Mouse (Mus musculus): ENCODE measurements at regions not wholly inside any gene's neighbourhood (a gene's known extent, or its start where the extent isn't known, plus 50 kb on each side); places are given as distances from the start of the nearest gene placed in this dataset.

DNA sequence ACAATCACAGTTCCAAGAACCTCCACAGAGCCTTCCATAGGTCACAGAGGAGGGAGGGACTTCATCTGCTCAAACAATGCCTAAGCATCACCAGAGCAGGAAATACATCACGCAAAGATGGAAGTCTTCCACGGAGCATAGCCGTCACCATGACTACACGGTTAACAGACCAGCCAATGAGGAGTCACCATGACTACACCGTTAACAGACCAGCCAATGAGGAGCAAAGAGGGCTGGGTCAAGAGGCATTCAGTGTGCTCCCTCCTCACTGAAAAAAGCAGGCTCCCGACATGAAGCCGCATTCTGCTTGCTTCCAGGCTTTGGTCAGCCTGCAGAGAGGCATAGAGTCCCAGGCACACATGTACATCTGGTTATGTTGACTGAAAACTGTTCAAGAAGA is 128.5 kb downstream of the Mis18a start:
- H3K27me3 ChIP-seq: no peaks in the 10 kb centered on the region
- ATAC-seq (ENCODE audit: low FRiP score): no peak
- H3K9me3 ChIP-seq (replicated peaks): 0 out of 2 replicates have a peak, but pooled peaks cover 5% of the 10 kb centered on the region
- H3K9ac ChIP-seq: no peak overlapping the region
- no peak overlapping the region for H3K27ac ChIP-seq
- WGBS: 75% methylated on average over 7 of the region's 7 CpGs
- H3K4me3 ChIP-seq: no peak overlapping the region
- H3K4me2 ChIP-seq (replicated peaks): no peak overlapping the region
- H3K36me3 ChIP-seq: no peaks in the 10 kb centered on the region
- H3K4me1 ChIP-seq: no peaks in the 10 kb centered on the region

DNA sequence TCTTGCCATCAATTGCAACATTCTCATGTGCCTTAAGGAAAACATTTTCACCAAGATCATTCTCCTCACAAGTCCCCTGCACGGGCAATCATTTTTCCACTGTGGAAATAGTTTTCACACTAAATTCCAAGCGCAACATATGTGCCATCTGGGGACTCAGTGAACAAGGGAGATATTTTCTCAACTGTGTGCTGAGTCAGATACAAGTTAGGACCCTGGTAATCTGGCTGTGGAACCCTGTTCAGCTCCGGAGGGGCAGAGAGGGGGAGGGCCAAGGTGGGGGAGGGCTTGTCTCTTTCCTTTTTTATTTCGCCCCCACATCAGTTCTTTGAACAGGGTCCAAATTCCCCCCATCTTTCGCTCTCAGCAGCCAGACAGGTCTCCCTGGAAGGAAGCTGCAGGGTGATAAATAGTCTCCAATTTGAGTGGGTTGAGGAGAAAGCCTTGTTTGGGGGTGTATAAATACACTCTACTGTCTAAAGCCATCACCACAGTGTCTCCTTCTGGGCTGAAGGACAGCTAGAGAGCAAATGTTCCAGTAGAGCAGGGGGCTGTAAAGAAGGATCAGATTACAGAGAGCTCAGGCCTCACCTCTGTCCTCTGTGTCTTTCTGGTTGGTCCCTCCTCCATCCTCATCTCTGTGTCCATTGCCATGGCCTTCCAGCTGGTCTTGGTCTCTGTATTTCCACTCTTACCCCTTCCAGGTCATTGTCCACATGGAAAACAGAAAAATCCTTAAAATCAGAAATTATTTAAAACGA is 134.3 kb downstream of the Mis18a start:
- H3K9ac ChIP-seq: no peak overlapping the region
- no peaks in the 10 kb centered on the region for H3K4me1 ChIP-seq
- no peak overlapping the region for H3K4me2 ChIP-seq (replicated peaks)
- no peak overlapping the region for H3K4me3 ChIP-seq
- H3K27ac ChIP-seq: no peak overlapping the region
- 76% methylated on average over 6 of the region's 6 CpGs for WGBS
- ATAC-seq (ENCODE audit: low FRiP score): no peak
- no peaks in the 10 kb centered on the region for H3K36me3 ChIP-seq
- no peaks in the 10 kb centered on the region for H3K27me3 ChIP-seq
- H3K9me3 ChIP-seq (replicated peaks): no peaks in the 10 kb centered on the region; the same call in 1 of the 2 replicates

- 0 out of 2 replicates have a peak, but pooled peaks cover 3% of the 10 kb centered on the region for H3K4me1 ChIP-seq
- no peak overlapping the region for H3K4me2 ChIP-seq (replicated peaks)
- no peak for ATAC-seq (ENCODE audit: low FRiP score)
- H3K9me3 ChIP-seq (replicated peaks): no peaks in the 10 kb centered on the region; the same call in 1 of the 2 replicates
- H3K9ac ChIP-seq: no peak overlapping the region
- H3K27ac ChIP-seq: no peak overlapping the region
- H3K36me3 ChIP-seq: no peaks in the 10 kb centered on the region
- H3K27me3 ChIP-seq: no peaks in the 10 kb centered on the region
- 82% methylated on average over 7 of the region's 7 CpGs for WGBS
- H3K4me3 ChIP-seq: no peak overlapping the region
Measured at GRCm38 (mm10) chr16:90585171-90585570, 142.0 kb downstream of the Mis18a start.

DNA sequence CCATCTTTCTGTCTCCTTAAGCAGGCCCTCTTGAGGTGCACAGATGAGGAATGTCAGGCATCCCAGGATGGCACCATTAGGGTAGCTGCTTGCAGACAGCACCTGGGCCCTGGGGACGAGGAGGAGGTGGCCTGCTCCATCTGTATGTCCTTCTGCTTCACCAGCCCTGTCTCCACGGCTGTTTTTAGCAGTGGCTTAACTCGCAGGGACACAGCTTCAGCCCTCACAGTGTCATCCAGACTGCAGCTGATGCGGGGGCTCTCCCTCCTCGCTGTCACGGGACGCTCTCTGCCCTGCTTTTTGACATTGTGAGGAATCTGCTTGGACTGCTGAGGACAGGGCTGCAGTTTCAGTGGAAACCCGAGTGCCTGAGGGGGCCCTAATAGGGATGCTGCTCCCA is 146.8 kb downstream of the Mis18a start:
- H3K36me3 ChIP-seq: no peaks in the 10 kb centered on the region

DNA sequence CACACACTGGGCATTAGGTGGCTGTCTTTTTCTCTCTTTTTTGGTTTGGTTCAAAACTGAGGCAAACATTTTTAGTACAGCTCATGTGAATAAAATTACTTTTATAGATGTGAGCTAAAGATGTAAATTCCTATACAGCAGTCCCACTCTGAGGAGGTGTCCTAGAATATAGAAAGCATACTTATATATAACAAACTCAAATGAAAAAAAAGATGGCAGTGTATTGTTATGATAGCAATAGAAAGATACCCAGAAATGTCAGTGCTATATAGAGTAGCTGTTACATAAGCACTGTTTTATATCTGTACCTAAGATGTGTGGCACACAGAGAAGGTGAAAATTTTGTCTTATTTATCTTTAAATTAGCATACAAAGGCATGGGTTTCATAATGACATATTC is 156.1 kb downstream of the Mis18a start:
- Histone ChIP-seq H3K4me3 (no peak overlapping the region), H3K9ac (no peak overlapping the region), H3K36me3 (no peaks in the 10 kb centered on the region), H3K27ac (no peak overlapping the region), H3K4me1 (no peaks in the 10 kb centered on the region), H3K9me3 (replicated peaks) (no peaks in the 10 kb centered on the region), H3K4me2 (replicated peaks) (no peak overlapping the region), H3K27me3 (no peaks in the 10 kb centered on the region)
- ATAC-seq (ENCODE audit: low FRiP score): no peak

More for the DNA sequence above, 146.8 kb downstream of the Mis18a start:
- no peak for ATAC-seq (ENCODE audit: low FRiP score)
- H3K4me2 ChIP-seq (replicated peaks): no peak overlapping the region
- H3K27me3 ChIP-seq: no peaks in the 10 kb centered on the region
- no peak overlapping the region; the same call in 1 of the 2 replicates for H3K9ac ChIP-seq
- H3K4me1 ChIP-seq: 0 out of 2 replicates have a peak, but pooled peaks cover 3% of the 10 kb centered on the region
- H3K4me3 ChIP-seq: no peak overlapping the region
- H3K9me3 ChIP-seq (replicated peaks): no peaks in the 10 kb centered on the region
- H3K27ac ChIP-seq: no peak overlapping the region
- whole genome bisulfite sequencing: 67% methylated on average over 8 of the region's 8 CpGs

DNA sequence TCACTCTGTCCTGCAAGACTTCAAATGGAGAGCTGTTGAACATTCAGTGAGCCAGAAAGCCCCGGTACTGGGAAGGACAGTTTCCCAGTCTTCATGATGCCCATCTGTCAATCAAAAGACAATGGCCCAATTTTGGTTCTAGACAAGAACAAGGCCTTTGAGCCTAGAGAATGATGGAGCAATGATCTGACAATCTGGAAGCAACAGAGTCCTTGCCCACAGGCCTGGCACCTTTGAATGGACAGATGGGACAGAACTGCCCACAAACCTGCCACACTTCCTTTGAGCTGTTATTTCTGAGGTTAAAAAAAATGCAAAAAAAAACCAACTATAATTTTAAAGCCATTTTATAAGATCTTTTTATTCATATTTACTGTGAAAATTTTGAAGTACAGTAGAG is 157.4 kb downstream of the Mis18a start:
- H3K4me1 ChIP-seq: no peaks in the 10 kb centered on the region
- no peaks in the 10 kb centered on the region for H3K36me3 ChIP-seq
- 84% methylated on average over 1 of the region's 1 CpGs for WGBS
- H3K27ac ChIP-seq: no peak overlapping the region
- no peaks in the 10 kb centered on the region for H3K27me3 ChIP-seq
- no peaks in the 10 kb centered on the region for H3K9me3 ChIP-seq (replicated peaks)
- ATAC-seq (ENCODE audit: low FRiP score): no peak
- H3K4me2 ChIP-seq (replicated peaks): no peak overlapping the region
- H3K9ac ChIP-seq: no peak overlapping the region
- no peak overlapping the region for H3K4me3 ChIP-seq

DNA sequence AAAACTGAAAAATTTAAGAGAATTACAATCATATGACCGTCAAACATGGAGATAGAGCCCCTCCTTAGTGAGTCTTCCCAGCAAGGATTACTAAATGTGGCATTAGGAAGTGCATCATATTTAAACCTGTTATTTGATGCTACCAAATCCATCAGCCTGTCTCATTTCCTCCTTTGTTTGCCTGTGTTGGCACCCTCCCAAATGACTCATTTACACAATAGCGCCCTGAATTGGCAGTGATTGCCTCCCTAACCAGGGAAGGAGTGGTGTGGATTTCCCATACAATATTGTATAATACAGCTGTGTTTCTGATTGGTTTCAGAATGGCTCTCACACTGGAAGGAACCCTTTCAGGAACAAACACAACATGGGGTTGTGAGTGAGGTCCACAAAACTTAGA is 162.0 kb downstream of the Mis18a start:
- ATAC-seq (ENCODE audit: low FRiP score): no peak
- H3K27me3 ChIP-seq: no peaks in the 10 kb centered on the region
- 80% methylated on average over 2 of the region's 2 CpGs for WGBS
- no peaks in the 10 kb centered on the region for H3K4me1 ChIP-seq
- H3K4me3 ChIP-seq: no peak overlapping the region
- H3K36me3 ChIP-seq: no peaks in the 10 kb centered on the region
- no peak overlapping the region for H3K27ac ChIP-seq
- no peak overlapping the region for H3K4me2 ChIP-seq (replicated peaks)
- no peaks in the 10 kb centered on the region for H3K9me3 ChIP-seq (replicated peaks)
- no peak overlapping the region for H3K9ac ChIP-seq

- Histone ChIP-seq H3K4me1 (no peaks in the 10 kb centered on the region; the same call in 1 of the 2 replicates), H3K4me2 (replicated peaks) (no peak overlapping the region), H3K27me3 (no peaks in the 10 kb centered on the region), H3K4me3 (no peak overlapping the region), H3K27ac (no peak overlapping the region), H3K9ac (no peak overlapping the region), H3K9me3 (replicated peaks) (0 out of 2 replicates have a peak, but pooled peaks cover 4% of the 10 kb centered on the region), H3K36me3 (no peaks in the 10 kb centered on the region)
- whole genome bisulfite sequencing: 83% methylated on average over 7 of the region's 7 CpGs
- ATAC-seq (ENCODE audit: low FRiP score): no peak
Measured at GRCm38 (mm10) chr16:90553120-90553519, 167.3 kb downstream of the Hunk start.

- 79% methylated on average over 3 of the region's 3 CpGs for WGBS
- Histone ChIP-seq H3K9me3 (replicated peaks) (0 out of 2 replicates have a peak, but pooled peaks cover 4% of the 10 kb centered on the region), H3K36me3 (no peaks in the 10 kb centered on the region), H3K4me2 (replicated peaks) (no peak overlapping the region), H3K27ac (no peak overlapping the region), H3K27me3 (no peaks in the 10 kb centered on the region), H3K4me3 (no peak overlapping the region), H3K9ac (no peak overlapping the region), H3K4me1 (no peaks in the 10 kb centered on the region; the same call in 1 of the 2 replicates)
- ATAC-seq (ENCODE audit: low FRiP score): no peak
Measured at GRCm38 (mm10) chr16:90551041-90551440, 165.2 kb downstream of the Hunk start.

GRCm38 (mm10) chr16:90550058-90550795 is 164.4 kb downstream of the Hunk start:
- ATAC-seq (ENCODE audit: low FRiP score): no peak
- Histone ChIP-seq H3K9ac (no peak overlapping the region), H3K4me1 (no peaks in the 10 kb centered on the region; the same call in 1 of the 2 replicates), H3K36me3 (no peaks in the 10 kb centered on the region), H3K4me2 (replicated peaks) (no peak overlapping the region), H3K27ac (no peak overlapping the region), H3K9me3 (replicated peaks) (0 out of 2 replicates have a peak, but pooled peaks cover 4% of the 10 kb centered on the region), H3K4me3 (no peak overlapping the region), H3K27me3 (no peaks in the 10 kb centered on the region)
- WGBS: 71% methylated on average over 13 of the region's 13 CpGs

Measured in hindbrain, embryonic 12.5 days (tissue).